Mouse (Mus musculus) G1E (cell line): ENCODE results near the gene Son.

Source experiments
- CTCF ChIP-seq: IDR thresholded peaks from 2 replicates; pipeline ENCODE4 v1.5.1; 2012; ENCODE audit warnings: low read depth, low read length, inconsistent platforms, mixed read lengths
- GATA1 ChIP-seq: IDR thresholded peaks from 2 replicates; pipeline ENCODE4 v1.6.1; 2012; ENCODE audit warnings: borderline replicate concordance, low read length, inconsistent platforms, mixed read lengths
- GATA2 ChIP-seq: IDR thresholded peaks from 2 replicates; pipeline ENCODE4 v1.6.1; 2012; ENCODE audit warnings: low read depth, low read length, inconsistent platforms, borderline replicate concordance
- TAL1 ChIP-seq: conservative IDR thresholded peaks from 2 replicates; pipeline ENCODE4 v1.6.1; 2012; ENCODE audit warnings: low read depth, low read length, inconsistent platforms, mixed read lengths

DNA sequence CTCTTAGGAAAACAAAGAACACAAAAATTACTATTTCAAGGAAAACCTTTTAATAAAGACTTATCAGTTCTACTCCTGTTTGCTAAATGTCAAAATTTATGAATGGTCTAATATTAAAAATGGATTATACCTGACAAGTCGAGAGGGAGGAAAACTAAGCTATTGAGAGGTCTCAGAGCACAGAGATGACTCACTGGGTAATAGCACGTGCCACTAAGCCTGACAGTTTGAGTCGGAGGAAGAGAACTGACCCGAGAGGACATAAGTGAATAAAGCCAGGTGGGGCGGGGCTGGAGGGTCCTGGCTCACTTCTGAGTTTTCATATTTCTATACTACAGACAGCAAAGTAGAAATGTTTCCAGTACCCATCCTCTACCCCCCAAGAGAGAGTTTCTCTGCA is 39.1 kb downstream of the Son start:
- TF ChIP-seq CTCF (no peak), GATA1 (no peak), TAL1 (no peak), GATA2 (no peak)
